Mouse (Mus musculus): ENCODE results near the gene Usp53. TPM values are rescaled to one million over a fixed set of nuclear protein-coding genes. Genes with fewer than 3 reads are reported as not detected.

The Usp53 gene
- polyA plus RNA-seq, 1 experiment = 2.3 TPM

DNA sequence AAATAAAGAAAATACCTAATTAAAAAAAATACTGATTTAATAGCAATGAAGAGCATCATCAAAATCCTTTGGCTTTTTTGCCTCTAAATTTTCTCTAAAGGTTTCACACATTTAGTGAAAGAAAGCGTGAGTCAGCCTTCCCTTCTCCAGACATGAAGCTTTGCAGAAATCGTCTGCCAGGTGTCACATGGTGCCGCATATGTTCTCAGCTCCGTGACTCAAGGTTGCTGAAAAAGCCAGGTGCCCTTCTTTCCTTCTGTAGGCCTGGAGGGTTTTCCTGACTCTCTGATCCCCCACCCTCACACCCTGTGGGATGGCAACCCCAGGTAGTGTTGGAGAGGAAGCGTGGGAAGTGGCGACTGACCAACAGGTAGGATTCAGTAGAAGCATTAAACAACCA, 54.6 kb downstream of the Usp53 start:
- WGBS = 96% methylated on average over 6 of the region's 6 CpGs
- no peaks in the 10 kb centered on the region for H3K27me3 ChIP-seq (ENCODE audit: control insufficient read depth, insufficient read depth, low read length)
- no peak overlapping the region for H3K27ac ChIP-seq (ENCODE audit: control insufficient read depth, insufficient read depth, low read length)
- H3K4me1 ChIP-seq (replicated peaks; ENCODE audit: control insufficient read depth, insufficient read depth, low read length) = no peaks in the 10 kb centered on the region
- no peaks in the 10 kb centered on the region for H3K36me3 ChIP-seq (ENCODE audit: control insufficient read depth, insufficient read depth, low read length)
- no peak for DNase-seq
- no peak overlapping the region for H3K4me3 ChIP-seq (ENCODE audit: control insufficient read depth, insufficient read depth, low read length)
- TF ChIP-seq CTCF (IDR thresholded peaks at IDR 0.05; ENCODE audit: borderline replicate concordance, control insufficient read depth, extremely low read depth, insufficient read depth, low read length, poor library complexity) = no peak
- no peak for TF ChIP-seq POLR2A (IDR thresholded peaks at IDR 0.05; ENCODE audit: control insufficient read depth, extremely low read depth, insufficient read depth, low read length, poor library complexity)

DNA sequence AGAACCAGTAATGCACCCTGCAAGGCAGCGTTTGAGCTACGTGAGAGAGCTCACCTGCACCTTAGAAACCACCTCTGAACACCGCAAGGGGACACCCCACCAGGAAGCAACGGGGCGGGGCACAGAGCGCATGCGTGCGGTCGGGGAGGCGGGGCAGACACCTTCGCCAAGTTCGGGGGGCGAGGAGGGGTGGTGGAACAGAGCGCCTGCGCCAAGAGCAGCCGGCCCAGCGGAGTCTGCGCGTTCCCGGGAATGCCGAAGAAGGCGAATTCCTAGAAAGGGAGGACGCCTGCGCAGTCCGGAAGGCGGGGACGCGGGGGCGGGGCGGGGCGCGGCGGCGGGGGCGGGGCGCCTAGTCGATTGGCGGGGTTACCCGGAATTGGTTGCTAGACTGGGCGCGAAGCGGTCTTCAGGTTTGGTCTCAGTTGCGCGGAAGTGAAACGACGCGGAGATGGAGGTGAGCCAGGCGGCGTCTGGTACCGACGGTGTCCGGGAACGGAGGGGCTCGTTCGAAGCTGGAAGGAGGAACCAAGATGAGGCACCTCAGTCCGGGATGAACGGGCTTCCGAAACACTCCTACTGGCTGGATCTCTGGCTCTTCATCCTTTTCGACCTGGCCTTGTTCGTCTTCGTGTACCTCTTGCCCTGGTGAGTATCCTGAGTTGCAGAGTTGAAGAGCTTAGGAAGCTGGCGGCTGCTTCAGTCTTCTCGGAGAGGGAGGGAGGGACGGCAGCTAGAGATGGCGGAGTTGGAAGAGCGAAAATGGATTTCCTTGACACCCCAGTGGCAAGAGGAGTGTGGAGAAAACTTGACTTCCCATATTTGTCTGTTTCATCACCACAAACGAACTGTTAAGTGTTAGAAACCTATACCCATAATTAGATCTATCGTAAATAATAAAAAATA, 60.0 kb downstream of the Usp53 start, which contains the start of gene 1810037I17Rik:
TSS of gene 1810037I17Rik (plus strand) at position 195 of the 906 bp plus-strand sequence.
- peak within 1 kb of the TSS; percentile 78 for H3K4me3 ChIP-seq (ENCODE audit: control insufficient read depth, insufficient read depth, low read length)
- DNase-seq = peak; percentile 96
- TF ChIP-seq POLR2A (IDR thresholded peaks at IDR 0.05; ENCODE audit: control insufficient read depth, extremely low read depth, insufficient read depth, low read length, poor library complexity) (0 out of 2 replicates have a peak, but pooled peaks have one; percentile 33), CTCF (IDR thresholded peaks at IDR 0.05; ENCODE audit: borderline replicate concordance, control insufficient read depth, extremely low read depth, insufficient read depth, low read length, poor library complexity) (peak; percentile 43; the same call in 1 of the 2 replicates)
- H3K4me1 ChIP-seq (replicated peaks; ENCODE audit: control insufficient read depth, insufficient read depth, low read length) = no peaks in the 10 kb centered on the region
- H3K36me3 ChIP-seq (ENCODE audit: control insufficient read depth, insufficient read depth, low read length) = no peaks in the 10 kb centered on the region
- no peaks in the 10 kb centered on the region for H3K27me3 ChIP-seq (ENCODE audit: control insufficient read depth, insufficient read depth, low read length)
- WGBS = under 1% methylated on average over 68 of the region's 68 CpGs
- H3K27ac ChIP-seq (ENCODE audit: control insufficient read depth, insufficient read depth, low read length) = peak within 1 kb of the TSS; percentile 71; the same call in 1 of the 2 replicates

- TF ChIP-seq CTCF (IDR thresholded peaks at IDR 0.05; ENCODE audit: borderline replicate concordance, control insufficient read depth, extremely low read depth, insufficient read depth, low read length, poor library complexity) (no peak), POLR2A (IDR thresholded peaks at IDR 0.05; ENCODE audit: control insufficient read depth, extremely low read depth, insufficient read depth, low read length, poor library complexity) (no peak)
- no peaks in the 10 kb centered on the region for H3K4me1 ChIP-seq (replicated peaks; ENCODE audit: control insufficient read depth, insufficient read depth, low read length)
- H3K4me3 ChIP-seq (ENCODE audit: control insufficient read depth, insufficient read depth, low read length) = no peak overlapping the region
- no peaks in the 10 kb centered on the region for H3K36me3 ChIP-seq (ENCODE audit: control insufficient read depth, insufficient read depth, low read length)
- no peak for DNase-seq
- H3K27me3 ChIP-seq (ENCODE audit: control insufficient read depth, insufficient read depth, low read length) = no peaks in the 10 kb centered on the region
- 87% methylated on average over 7 of the region's 7 CpGs for WGBS
- H3K27ac ChIP-seq (ENCODE audit: control insufficient read depth, insufficient read depth, low read length) = no peak overlapping the region
Observed at GRCm38 (mm10) chr3:122923147-122923546, 61.2 kb downstream of the Usp53 start.

DNA sequence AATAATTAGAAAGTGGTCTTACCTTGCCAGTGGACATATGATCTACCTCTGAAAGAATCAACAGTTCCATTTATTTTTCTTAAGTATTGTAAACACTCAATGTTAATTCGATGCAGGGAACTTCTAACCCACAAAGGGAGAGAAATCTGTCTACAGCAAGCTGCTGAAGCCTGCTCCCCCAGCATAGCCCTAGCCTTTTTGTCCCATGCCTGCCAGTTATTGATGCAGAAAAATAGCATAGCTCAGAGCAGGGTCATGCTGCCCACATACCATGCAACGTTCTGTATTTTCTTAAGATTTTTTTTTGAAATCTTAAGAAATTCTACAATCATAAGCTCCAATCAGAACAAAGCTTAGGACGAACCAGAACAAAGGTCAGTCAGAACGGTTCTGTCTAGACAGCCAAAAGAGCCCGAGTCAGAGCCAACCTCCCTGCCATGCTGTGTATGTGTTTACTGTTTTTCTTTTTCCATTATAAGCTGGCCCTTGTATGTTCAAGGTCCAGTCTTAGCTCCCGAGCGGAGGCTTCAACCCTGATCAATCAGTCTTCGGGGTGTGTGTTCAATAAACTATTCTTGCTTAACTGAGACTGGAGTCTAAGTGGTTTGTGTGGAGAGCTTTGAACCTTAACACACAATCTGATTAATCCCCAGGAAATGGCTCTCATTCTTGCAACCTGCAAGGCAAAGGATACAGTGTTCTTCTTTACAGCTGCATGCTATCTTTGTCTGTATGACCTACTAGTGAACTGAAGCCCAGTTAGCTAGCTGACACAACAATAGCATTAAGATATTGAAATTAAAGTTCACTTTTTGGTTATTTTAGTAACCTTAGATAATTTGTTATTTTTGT, 62.4 kb downstream of the Usp53 start:
- Histone ChIP-seq H3K27ac (ENCODE audit: control insufficient read depth, insufficient read depth, low read length) (no peak overlapping the region), H3K27me3 (ENCODE audit: control insufficient read depth, insufficient read depth, low read length) (no peaks in the 10 kb centered on the region), H3K4me1 (replicated peaks; ENCODE audit: control insufficient read depth, insufficient read depth, low read length) (no peaks in the 10 kb centered on the region), H3K4me3 (ENCODE audit: control insufficient read depth, insufficient read depth, low read length) (no peak overlapping the region), H3K36me3 (ENCODE audit: control insufficient read depth, insufficient read depth, low read length) (no peaks in the 10 kb centered on the region)
- WGBS = 93% methylated on average over 8 of the region's 8 CpGs
- DNase-seq = no peak
- TF ChIP-seq POLR2A (IDR thresholded peaks at IDR 0.05; ENCODE audit: control insufficient read depth, extremely low read depth, insufficient read depth, low read length, poor library complexity) (no peak), CTCF (IDR thresholded peaks at IDR 0.05; ENCODE audit: borderline replicate concordance, control insufficient read depth, extremely low read depth, insufficient read depth, low read length, poor library complexity) (no peak)

DNA sequence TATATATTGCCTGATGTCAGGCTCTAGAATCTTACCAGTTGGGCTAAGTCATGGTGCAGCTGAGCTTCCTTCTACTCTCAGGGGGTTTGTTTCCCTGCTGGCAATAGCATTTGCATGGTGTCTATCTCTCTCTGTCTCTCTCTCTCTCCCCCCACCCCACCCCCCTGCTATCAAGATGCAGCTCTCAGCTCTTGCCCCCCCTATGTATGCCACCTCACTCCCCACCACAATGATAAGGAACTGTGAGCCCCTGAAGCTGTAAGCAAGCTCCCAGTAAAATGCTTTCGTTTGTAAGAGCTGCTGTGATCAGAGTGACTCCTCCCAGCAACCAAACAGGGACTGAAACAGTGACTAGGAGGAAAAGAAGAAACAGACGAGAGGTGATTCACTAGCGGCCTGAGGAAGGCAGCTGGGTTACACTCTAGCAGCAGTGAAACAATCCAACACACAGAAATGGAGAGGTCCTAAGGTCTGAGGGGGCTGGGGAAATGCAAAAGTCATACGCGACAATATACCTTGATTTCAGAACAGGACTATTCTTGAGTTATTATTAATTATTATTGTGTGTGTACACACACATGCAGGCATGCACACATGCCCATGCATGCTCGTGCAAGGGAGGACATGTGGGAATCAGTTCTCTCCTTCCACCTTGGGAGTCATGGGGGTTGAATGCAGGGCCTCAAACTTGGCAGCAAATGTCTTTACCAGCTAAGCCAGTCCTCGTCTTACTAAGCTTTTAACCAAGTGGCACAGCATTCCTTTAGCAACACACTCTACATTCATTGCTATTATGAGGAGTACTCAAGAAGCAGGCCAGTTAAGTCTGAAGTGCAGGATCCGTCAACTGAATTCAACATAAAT, 63.5 kb downstream of the Usp53 start:
- Histone ChIP-seq H3K27me3 (ENCODE audit: control insufficient read depth, insufficient read depth, low read length) (no peaks in the 10 kb centered on the region), H3K4me1 (replicated peaks; ENCODE audit: control insufficient read depth, insufficient read depth, low read length) (no peaks in the 10 kb centered on the region), H3K4me3 (ENCODE audit: control insufficient read depth, insufficient read depth, low read length) (no peak overlapping the region), H3K27ac (ENCODE audit: control insufficient read depth, insufficient read depth, low read length) (no peak overlapping the region), H3K36me3 (ENCODE audit: control insufficient read depth, insufficient read depth, low read length) (no peaks in the 10 kb centered on the region)
- WGBS = 69% methylated on average over 8 of the region's 8 CpGs
- DNase-seq = no peak
- TF ChIP-seq CTCF (IDR thresholded peaks at IDR 0.05; ENCODE audit: borderline replicate concordance, control insufficient read depth, extremely low read depth, insufficient read depth, low read length, poor library complexity) = no peak
- TF ChIP-seq POLR2A (IDR thresholded peaks at IDR 0.05; ENCODE audit: control insufficient read depth, extremely low read depth, insufficient read depth, low read length, poor library complexity) = no peak

Data from thymus, adult 2 months (tissue).